Mouse (Mus musculus): ENCODE measurements around the gene Tmem184b. TPM values are rescaled to one million over a fixed set of nuclear protein-coding genes. Genes with fewer than 3 reads are reported as not detected.

Tmem184b gene
- polyA plus RNA-seq, 1 experiment from 2014 or later, result 55.0 TPM

- Histone ChIP-seq H3K4me2 (no peak overlapping the region), H3K4me1 (ENCODE audit: control insufficient read depth, insufficient read depth, low read length) (no peaks in the 10 kb centered on the region), H3K9me3 (replicated peaks; ENCODE audit: control insufficient read depth, low read length) (no peaks in the 10 kb centered on the region), H3K9ac (ENCODE audit: low read depth, low read length) (no peak overlapping the region), H3K27me3 (ENCODE audit: control insufficient read depth, insufficient read depth, low read length) (no peaks in the 10 kb centered on the region), H3K27ac (ENCODE audit: low read depth, low read length) (no peak overlapping the region), H3K36me3 (ENCODE audit: control insufficient read depth, insufficient read depth, low read length) (no peaks in the 10 kb centered on the region), H3K4me3 (ENCODE audit: low read depth, low read length) (no peak overlapping the region)
- ATAC-seq (replicated peaks; ENCODE audit: insufficient number of reproducible peaks, low FRiP score, low TSS enrichment), result no peak
- 70% methylated on average over 6 of the region's 6 CpGs for WGBS (ENCODE audit: insufficient replicate concordance)
Measured at GRCm38 (mm10) chr15:79342641-79343337, 60.6 kb downstream of the Tmem184b start.

GRCm38 (mm10) chr15:79338978-79339377 lies 64.4 kb downstream of the Tmem184b start:
- H3K9ac ChIP-seq (ENCODE audit: low read depth, low read length), result no peak overlapping the region

DNA sequence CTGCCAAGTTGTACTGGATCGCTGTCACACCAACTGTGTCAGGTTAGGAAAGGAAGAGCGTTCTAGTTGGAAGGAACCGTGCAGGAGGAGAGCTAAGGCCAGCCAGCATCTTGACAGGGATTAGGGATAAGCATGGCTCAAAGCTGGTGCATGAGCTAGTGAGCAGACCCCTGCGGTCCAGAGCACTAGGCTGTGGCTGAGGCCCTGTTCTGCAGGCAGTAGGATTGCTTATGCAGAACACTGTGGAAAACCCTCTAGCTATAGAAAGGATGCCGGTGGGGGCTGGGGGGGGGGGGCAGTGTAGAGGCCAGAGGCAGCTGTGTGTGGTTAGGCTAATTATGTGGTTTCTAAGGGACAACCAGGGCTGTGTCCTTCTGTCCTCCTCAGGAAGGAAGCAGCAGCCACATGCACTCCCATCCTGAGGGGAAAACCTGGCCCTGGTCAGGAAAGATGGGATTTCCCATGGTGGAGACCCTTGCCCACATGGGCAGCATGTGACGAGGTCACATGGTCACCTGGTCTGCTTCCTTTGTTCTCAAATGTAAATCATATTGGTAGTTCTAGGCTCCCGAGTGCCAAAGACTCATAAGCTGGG lies 68.2 kb downstream of the Tmem184b start:
- ATAC-seq (replicated peaks; ENCODE audit: insufficient number of reproducible peaks, low FRiP score, low TSS enrichment), result no peak
- 58% methylated on average over 7 of the region's 7 CpGs for WGBS (ENCODE audit: insufficient replicate concordance)
- H3K27ac ChIP-seq (ENCODE audit: low read depth, low read length), result no peak overlapping the region
- no peak overlapping the region for H3K4me3 ChIP-seq (ENCODE audit: low read depth, low read length)
- no peak overlapping the region for H3K4me2 ChIP-seq
- H3K36me3 ChIP-seq (ENCODE audit: control insufficient read depth, insufficient read depth, low read length), result no peaks in the 10 kb centered on the region
- H3K27me3 ChIP-seq (ENCODE audit: control insufficient read depth, insufficient read depth, low read length), result no peaks in the 10 kb centered on the region
- H3K9ac ChIP-seq (ENCODE audit: low read depth, low read length), result 0 out of 2 replicates have a peak overlapping the region, but pooled peaks have one; percentile 7
- no peaks in the 10 kb centered on the region for H3K4me1 ChIP-seq (ENCODE audit: control insufficient read depth, insufficient read depth, low read length)
- H3K9me3 ChIP-seq (replicated peaks; ENCODE audit: control insufficient read depth, low read length), result no peaks in the 10 kb centered on the region

More at GRCm38 (mm10) chr15:79338978-79339377, 64.4 kb downstream of the Tmem184b start:
- no peak for ATAC-seq (replicated peaks; ENCODE audit: insufficient number of reproducible peaks, low FRiP score, low TSS enrichment)
- Histone ChIP-seq H3K36me3 (ENCODE audit: control insufficient read depth, insufficient read depth, low read length) (no peaks in the 10 kb centered on the region), H3K27ac (ENCODE audit: low read depth, low read length) (no peak overlapping the region), H3K4me1 (ENCODE audit: control insufficient read depth, insufficient read depth, low read length) (no peaks in the 10 kb centered on the region), H3K4me2 (no peak overlapping the region), H3K9me3 (replicated peaks; ENCODE audit: control insufficient read depth, low read length) (no peaks in the 10 kb centered on the region), H3K27me3 (ENCODE audit: control insufficient read depth, insufficient read depth, low read length) (no peaks in the 10 kb centered on the region), H3K4me3 (ENCODE audit: low read depth, low read length) (no peak overlapping the region)
- WGBS (ENCODE audit: insufficient replicate concordance), result 73% methylated on average over 5 of the region's 5 CpGs

DNA sequence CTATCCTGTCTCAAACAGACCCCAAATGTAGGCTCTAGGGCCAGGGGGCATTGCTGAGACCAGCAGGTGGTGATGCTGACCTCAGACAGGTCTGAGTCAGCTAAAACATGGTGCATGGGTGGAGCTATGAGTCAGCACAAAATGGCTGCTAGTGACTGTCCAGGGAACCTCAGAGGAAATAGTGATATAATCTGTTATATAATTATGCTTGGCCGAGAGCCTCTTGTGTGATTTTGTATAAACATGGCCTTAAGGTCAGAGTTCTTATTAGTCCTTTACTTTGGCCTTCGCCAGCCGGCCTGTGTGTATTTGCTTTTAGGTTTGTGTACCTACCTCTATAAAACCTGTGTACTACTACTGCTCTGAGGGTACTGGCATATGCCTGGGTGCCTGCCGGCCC lies 70.0 kb downstream of the Tmem184b start:
- H3K4me1 ChIP-seq (ENCODE audit: control insufficient read depth, insufficient read depth, low read length), result no peaks in the 10 kb centered on the region
- no peaks in the 10 kb centered on the region for H3K9me3 ChIP-seq (replicated peaks; ENCODE audit: control insufficient read depth, low read length)
- peak; percentile 53 for ATAC-seq (replicated peaks; ENCODE audit: insufficient number of reproducible peaks, low FRiP score, low TSS enrichment)
- H3K9ac ChIP-seq (ENCODE audit: low read depth, low read length), result no peak overlapping the region
- 66% methylated on average over 4 of the region's 4 CpGs for WGBS (ENCODE audit: insufficient replicate concordance)
- H3K27ac ChIP-seq (ENCODE audit: low read depth, low read length), result no peak overlapping the region
- no peak overlapping the region for H3K4me2 ChIP-seq
- no peaks in the 10 kb centered on the region for H3K27me3 ChIP-seq (ENCODE audit: control insufficient read depth, insufficient read depth, low read length)
- H3K4me3 ChIP-seq (ENCODE audit: low read depth, low read length), result no peak overlapping the region
- H3K36me3 ChIP-seq (ENCODE audit: control insufficient read depth, insufficient read depth, low read length), result no peaks in the 10 kb centered on the region

DNA sequence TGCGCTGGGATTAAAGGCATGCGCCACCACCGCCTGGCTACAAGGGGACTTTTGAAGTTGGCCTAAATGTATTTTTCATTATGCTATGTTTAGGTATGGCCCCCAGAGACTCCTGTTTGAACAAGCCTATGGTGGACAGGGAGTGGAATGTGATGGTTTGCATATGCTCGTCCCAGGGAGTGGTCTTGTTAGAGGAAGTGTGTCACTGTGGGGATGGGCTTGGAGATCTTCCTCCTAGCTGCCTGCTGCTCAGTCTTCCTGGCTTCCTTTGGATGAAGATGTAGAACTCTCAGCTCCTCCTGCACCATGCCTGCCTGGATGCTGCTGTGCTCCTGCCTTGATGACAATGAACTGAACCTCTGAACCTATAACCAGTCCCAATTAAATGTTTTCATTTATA lies 72.8 kb downstream of the Tmem184b start:
- Histone ChIP-seq H3K27me3 (ENCODE audit: control insufficient read depth, insufficient read depth, low read length) (no peaks in the 10 kb centered on the region), H3K4me2 (no peak overlapping the region), H3K9ac (ENCODE audit: low read depth, low read length) (no peak overlapping the region), H3K27ac (ENCODE audit: low read depth, low read length) (peak overlapping the region; percentile 32; the same call in 1 of the 2 replicates), H3K36me3 (ENCODE audit: control insufficient read depth, insufficient read depth, low read length) (no peaks in the 10 kb centered on the region), H3K4me3 (ENCODE audit: low read depth, low read length) (no peak overlapping the region), H3K9me3 (replicated peaks; ENCODE audit: control insufficient read depth, low read length) (no peaks in the 10 kb centered on the region), H3K4me1 (ENCODE audit: control insufficient read depth, insufficient read depth, low read length) (peaks cover 9% of the 10 kb centered on the region; the same call in 1 of the 2 replicates)
- WGBS (ENCODE audit: insufficient replicate concordance), result 61% methylated on average over 4 of the region's 4 CpGs
- no peak for ATAC-seq (replicated peaks; ENCODE audit: insufficient number of reproducible peaks, low FRiP score, low TSS enrichment)

DNA sequence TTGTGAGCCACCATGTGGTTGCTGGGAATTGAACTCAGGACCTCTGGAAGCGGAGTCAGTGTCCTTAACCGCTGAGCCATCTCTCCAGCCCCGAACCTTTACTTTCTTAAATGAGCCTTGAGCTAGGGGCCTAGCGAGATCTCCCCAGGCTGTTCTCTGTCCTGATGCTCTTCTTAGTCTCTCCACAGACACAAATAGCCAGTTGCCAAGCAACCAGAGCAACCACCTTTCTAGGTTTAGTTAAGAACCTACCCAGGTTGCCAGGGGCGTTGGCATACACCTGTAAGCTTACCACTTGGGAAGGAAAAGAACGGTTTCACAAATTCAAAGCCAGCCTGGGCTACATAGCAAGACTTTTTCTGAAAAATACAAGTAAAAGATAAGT lies 73.4 kb downstream of the Tmem184b start:
- H3K4me3 ChIP-seq (ENCODE audit: low read depth, low read length), result no peak overlapping the region
- H3K27me3 ChIP-seq (ENCODE audit: control insufficient read depth, insufficient read depth, low read length), result no peaks in the 10 kb centered on the region
- H3K4me2 ChIP-seq, result no peak overlapping the region
- peaks cover 9% of the 10 kb centered on the region; the same call in 1 of the 2 replicates for H3K4me1 ChIP-seq (ENCODE audit: control insufficient read depth, insufficient read depth, low read length)
- H3K36me3 ChIP-seq (ENCODE audit: control insufficient read depth, insufficient read depth, low read length), result no peaks in the 10 kb centered on the region
- no peaks in the 10 kb centered on the region for H3K9me3 ChIP-seq (replicated peaks; ENCODE audit: control insufficient read depth, low read length)
- no peak overlapping the region for H3K27ac ChIP-seq (ENCODE audit: low read depth, low read length)
- no peak overlapping the region for H3K9ac ChIP-seq (ENCODE audit: low read depth, low read length)
- no peak for ATAC-seq (replicated peaks; ENCODE audit: insufficient number of reproducible peaks, low FRiP score, low TSS enrichment)
- 80% methylated on average over 6 of the region's 6 CpGs for WGBS (ENCODE audit: insufficient replicate concordance)

- ATAC-seq (replicated peaks; ENCODE audit: insufficient number of reproducible peaks, low FRiP score, low TSS enrichment), result no peak
Measured at GRCm38 (mm10) chr15:79329346-79329978, 73.9 kb downstream of the Tmem184b start.

DNA sequence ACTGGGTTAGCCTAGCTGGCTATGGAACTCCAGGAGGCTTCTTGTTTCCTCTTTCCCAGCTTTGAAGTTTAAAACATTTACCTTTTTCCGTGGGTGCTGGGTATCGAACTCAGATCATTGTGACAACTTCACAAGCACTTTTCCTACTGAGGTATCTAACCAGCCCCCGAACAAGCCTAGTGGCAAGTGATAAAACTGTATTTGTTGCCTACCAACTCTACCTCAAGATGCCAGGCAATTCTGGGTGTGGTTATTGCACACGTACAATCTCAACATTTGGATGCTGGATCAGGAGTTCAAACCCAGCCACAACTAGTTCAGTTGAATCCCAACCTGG lies 74.5 kb downstream of the Tmem184b start:
- no peak overlapping the region for H3K27ac ChIP-seq (ENCODE audit: low read depth, low read length)
- 0 out of 2 replicates have a peak overlapping the region, but pooled peaks have one; percentile 58 for H3K4me3 ChIP-seq (ENCODE audit: low read depth, low read length)
- WGBS (ENCODE audit: insufficient replicate concordance), result 78% methylated on average over 4 of the region's 4 CpGs

More at GRCm38 (mm10) chr15:79329346-79329978, 73.9 kb downstream of the Tmem184b start:
- H3K9ac ChIP-seq (ENCODE audit: low read depth, low read length), result no peak overlapping the region
- no peak overlapping the region for H3K4me2 ChIP-seq
- H3K4me1 ChIP-seq (ENCODE audit: control insufficient read depth, insufficient read depth, low read length), result peaks cover 11% of the 10 kb centered on the region
- H3K4me3 ChIP-seq (ENCODE audit: low read depth, low read length), result no peak overlapping the region
- H3K9me3 ChIP-seq (replicated peaks; ENCODE audit: control insufficient read depth, low read length), result no peaks in the 10 kb centered on the region
- no peaks in the 10 kb centered on the region for H3K36me3 ChIP-seq (ENCODE audit: control insufficient read depth, insufficient read depth, low read length)
- no peaks in the 10 kb centered on the region for H3K27me3 ChIP-seq (ENCODE audit: control insufficient read depth, insufficient read depth, low read length)
- 95% methylated on average over 6 of the region's 6 CpGs for WGBS (ENCODE audit: insufficient replicate concordance)
- H3K27ac ChIP-seq (ENCODE audit: low read depth, low read length), result no peak overlapping the region

More for the DNA sequence above, 74.5 kb downstream of the Tmem184b start:
- Histone ChIP-seq H3K4me2 (peak overlapping the region; percentile 88), H3K36me3 (ENCODE audit: control insufficient read depth, insufficient read depth, low read length) (no peaks in the 10 kb centered on the region), H3K4me1 (ENCODE audit: control insufficient read depth, insufficient read depth, low read length) (peaks cover 17% of the 10 kb centered on the region), H3K27me3 (ENCODE audit: control insufficient read depth, insufficient read depth, low read length) (no peaks in the 10 kb centered on the region), H3K9ac (ENCODE audit: low read depth, low read length) (no peak overlapping the region), H3K9me3 (replicated peaks; ENCODE audit: control insufficient read depth, low read length) (no peaks in the 10 kb centered on the region)
- no peak for ATAC-seq (replicated peaks; ENCODE audit: insufficient number of reproducible peaks, low FRiP score, low TSS enrichment)

Measured in heart, embryonic 11.5 days (tissue).